In the genomic region with DNA sequence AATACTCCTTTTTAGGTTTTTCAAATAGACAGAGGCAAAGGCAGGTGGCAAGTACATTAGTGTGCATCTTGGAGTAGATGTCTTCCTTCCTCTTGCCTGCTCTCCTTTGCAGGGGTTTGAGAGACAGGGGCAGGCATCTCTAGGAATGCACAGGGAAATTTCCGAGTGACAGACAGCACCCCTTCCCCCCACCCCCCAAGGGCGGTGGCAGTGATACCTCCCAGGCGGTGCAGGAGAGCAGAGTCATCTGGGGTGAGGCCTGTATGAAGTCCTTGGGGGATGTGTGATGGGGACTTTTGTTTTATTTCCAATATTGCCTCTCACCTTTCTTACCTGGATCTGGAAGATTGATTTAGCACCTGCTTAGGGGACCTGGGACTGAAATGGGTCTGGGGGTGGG, we compare ENCODE assay signal across 8 mouse cellular contexts. TPM values are rescaled to one million over a fixed set of nuclear protein-coding genes. Genes with fewer than 3 reads are reported as not detected.
DNase-seq lines count a peak whose midpoint lies in the region; ATAC-seq and TF ChIP-seq lines count a peak whose summit lies in the region.
"Had no signal": no experiment of that assay in that cellular context is flagged by ENCODE, and none has a peak within 500 bp of the region (broad histone marks: within the 10 kb centered on the region; RNA-seq: fewer than 3 reads in every experiment).

No protein-coding gene starts in this region.

- no peaks in the 10 kb centered on the region for H3K36me3 ChIP-seq in lung, embryonic 14.5 days (ENCODE audit: insufficient read depth)
- no peaks in the 10 kb centered on the region for H3K36me3 ChIP-seq in embryonic facial prominence, embryonic 15.5 days
- no peaks in the 10 kb centered on the region for H3K36me3 ChIP-seq in hindbrain, postnatal 0 days (ENCODE audit: insufficient read depth, low read length)
- H3K36me3 ChIP-seq in neural tube, embryonic 13.5 days = peaks cover 13% of the 10 kb centered on the region

- peak overlapping the region; percentile 92 for H3K4me2 ChIP-seq in lung, embryonic 14.5 days
- peak overlapping the region; percentile 85 for H3K4me2 ChIP-seq in embryonic facial prominence, embryonic 15.5 days (replicated peaks)
- peak overlapping the region; percentile 73 for H3K4me2 ChIP-seq in hindbrain, postnatal 0 days (ENCODE audit: low read depth, low read length)
- peak overlapping the region; percentile 71 for H3K4me2 ChIP-seq in neural tube, embryonic 13.5 days

- H3K27me3 ChIP-seq in lung, embryonic 14.5 days (ENCODE audit: insufficient read depth, low read length) = peaks cover 23% of the 10 kb centered on the region
- peaks cover 21% of the 10 kb centered on the region for H3K27me3 ChIP-seq in embryonic facial prominence, embryonic 15.5 days
- H3K27me3 ChIP-seq in hindbrain, postnatal 0 days (ENCODE audit: insufficient read depth, low read length) = no peaks in the 10 kb centered on the region
- 0 out of 2 replicates have a peak, but pooled peaks cover 3% of the 10 kb centered on the region for H3K27me3 ChIP-seq in neural tube, embryonic 13.5 days

- peak overlapping the region; percentile 59 for H3K4me3 ChIP-seq in lung, embryonic 14.5 days (ENCODE audit: low read depth, low read length)
- peak overlapping the region; percentile 56 for H3K4me3 ChIP-seq in embryonic facial prominence, embryonic 15.5 days (replicated peaks)
- H3K4me3 ChIP-seq in hindbrain, postnatal 0 days (ENCODE audit: low read length) = peak overlapping the region; percentile 76
- H3K4me3 ChIP-seq in neural tube, embryonic 13.5 days = peak overlapping the region; percentile 75
- H3K4me3 ChIP-seq: myocyte had no signal

- TF ChIP-seq CTCF in lung, embryonic 14.5 days (IDR thresholded peaks at IDR 0.05; ENCODE audit: low read depth) = no peak
- no peak for TF ChIP-seq CTCF in hindbrain, postnatal 0 days (IDR thresholded peaks at IDR 0.05; ENCODE audit: low read depth)

- no peaks in the 10 kb centered on the region for H3K9me3 ChIP-seq in lung, embryonic 14.5 days (ENCODE audit: low read depth, low read length)
- H3K9me3 ChIP-seq in embryonic facial prominence, embryonic 15.5 days (replicated peaks) = no peaks in the 10 kb centered on the region
- H3K9me3 ChIP-seq in hindbrain, postnatal 0 days (ENCODE audit: low read length) = no peaks in the 10 kb centered on the region
- H3K9me3 ChIP-seq in neural tube, embryonic 13.5 days = no peaks in the 10 kb centered on the region

- 0 out of 2 replicates have a peak, but pooled peaks cover 4% of the 10 kb centered on the region for H3K4me1 ChIP-seq in lung, embryonic 14.5 days (ENCODE audit: insufficient read depth)
- peaks cover 7% of the 10 kb centered on the region; the same call in 1 of the 2 replicates for H3K4me1 ChIP-seq in embryonic facial prominence, embryonic 15.5 days
- H3K4me1 ChIP-seq in hindbrain, postnatal 0 days (ENCODE audit: insufficient read depth, low read length) = 0 out of 2 replicates have a peak, but pooled peaks cover 9% of the 10 kb centered on the region
- H3K4me1 ChIP-seq in neural tube, embryonic 13.5 days (replicated peaks) = peaks cover 38% of the 10 kb centered on the region

- H3K27ac ChIP-seq in lung, embryonic 14.5 days (ENCODE audit: low read depth) = no peak overlapping the region
- no peak overlapping the region for H3K27ac ChIP-seq in embryonic facial prominence, embryonic 15.5 days (replicated peaks)
- peak overlapping the region; percentile 93 for H3K27ac ChIP-seq in hindbrain, postnatal 0 days
- peak overlapping the region; percentile 93 for H3K27ac ChIP-seq in neural tube, embryonic 13.5 days (replicated peaks)

- ATAC-seq in lung, embryonic 14.5 days (ENCODE audit: insufficient read depth) = 0 out of 2 replicates have a peak, but pooled peaks have one; percentile 10
- no peak for ATAC-seq in embryonic facial prominence, embryonic 15.5 days (ENCODE audit: insufficient number of reproducible peaks, low FRiP score, low TSS enrichment, low read depth)
- peak; percentile 48 for ATAC-seq in hindbrain, postnatal 0 days
- peak; percentile 24 for ATAC-seq in neural tube, embryonic 13.5 days (ENCODE audit: low read depth)

- intact Hi-C loops in left cerebral cortex, postnatal 4 days (cut with DNase I) = loop anchor here (5.0 kb wide), 1 partner anchor 71 kb away; no protein-coding TSS in a partner anchor

- H3K9ac ChIP-seq in lung, embryonic 14.5 days = peak overlapping the region; percentile 60; the same call in 1 of the 2 replicates
- peak overlapping the region; percentile 18 for H3K9ac ChIP-seq in embryonic facial prominence, embryonic 15.5 days
- H3K9ac ChIP-seq in hindbrain, postnatal 0 days (replicated peaks; ENCODE audit: low read length) = peak overlapping the region; percentile 90
- H3K9ac ChIP-seq in neural tube, embryonic 13.5 days = peak overlapping the region; percentile 97

- no peak for DNase-seq in lung, embryonic 14.5 days
- no peak for DNase-seq in lung, postnatal 25 days (ENCODE audit: low spot score)
- peak; percentile 20 for DNase-seq in hindbrain, postnatal 0 days (ENCODE audit: low spot score)
- DNase-seq in left cerebral cortex, postnatal 4 days = no peak
- DNase-seq in kidney, adult 18-20 months = no peak

- WGBS in lung, embryonic 14.5 days = 4% methylated on average over 3 of the region's 3 CpGs
- WGBS in embryonic facial prominence, embryonic 15.5 days = 6% methylated on average over 3 of the region's 3 CpGs
- WGBS in hindbrain, postnatal 0 days = 2% methylated on average over 3 of the region's 3 CpGs
- 3% methylated on average over 3 of the region's 3 CpGs for WGBS in neural tube, embryonic 13.5 days

RNA-seq across cellular contexts. Expression of a gene that starts 1.2 kb away (rescaled TPM):
- 20.0 and 20.3 TPM in 2 replicates for polyA plus RNA-seq in lung, embryonic 14.5 days (2014; fragmentation: Nextera tagmentation; extraction: Ambion mirVana)
- polyA plus RNA-seq in embryonic facial prominence, embryonic 15.5 days (2015; fragmentation: Nextera tagmentation; extraction: Ambion mirVana) = 17.2 and 18.7 TPM in 2 replicates
- total RNA-seq in hindbrain, postnatal 0 days (2014; rRNA removed) = 319 and 369 TPM in 2 replicates
- polyA plus RNA-seq in hindbrain, postnatal 0 days (2015; fragmentation: Nextera tagmentation; extraction: Ambion mirVana) = 188 and 213 TPM in 2 replicates
- 248 and 260 TPM in 2 replicates for polyA plus RNA-seq in neural tube, embryonic 13.5 days (2015; fragmentation: Nextera tagmentation; extraction: Ambion mirVana)
- 100 to 1,000 TPM; 223 to 225 TPM for total RNA-seq in left cerebral cortex, postnatal 4 days (2021)

Comparison
In these comparisons a context has a peak if more than half of its experiments do, and no peak if none do; other contexts are left out.
1. H3K27ac ChIP-seq: peak in hindbrain, postnatal 0 days (single experiment) and neural tube, embryonic 13.5 days (single experiment); none in lung, embryonic 14.5 days (single experiment) and embryonic facial prominence, embryonic 15.5 days (single experiment).
2. H3K9ac ChIP-seq: peak in every context shown above with its lines; median percentile 97 in neural tube, embryonic 13.5 days; 90 in hindbrain, postnatal 0 days; 60 in lung, embryonic 14.5 days; 18 in embryonic facial prominence, embryonic 15.5 days.
3. Peak in every context shown above with its lines, with median percentiles within 50 percentile points of each other: H3K4me2 ChIP-seq and H3K4me3 ChIP-seq.